Mouse (Mus musculus): ENCODE measurements around the gene Pwp1. TPM values are rescaled to one million over a fixed set of nuclear protein-coding genes. Genes with fewer than 3 reads are reported as not detected.
A peak's percentile ranks its signal among the peaks of the same experiment; 100 is the strongest.

Pwp1 gene
- polyA plus RNA-seq, 1 experiment from 2014 or later: 72.3 TPM

GRCm38 (mm10) chr10:85875812-85876211 is 46.5 kb downstream of the Pwp1 start:
- no peaks in the 10 kb centered on the region for H3K9me3 ChIP-seq (ENCODE audit: control insufficient read depth, low read length)

GRCm38 (mm10) chr10:85879886-85880486 is 50.7 kb downstream of the Pwp1 start:
- Histone ChIP-seq H3K9me3 (ENCODE audit: control insufficient read depth, low read length) (no peaks in the 10 kb centered on the region), H3K27ac (ENCODE audit: low read length) (no peak overlapping the region), H3K9ac (ENCODE audit: low read length) (no peak overlapping the region), H3K36me3 (ENCODE audit: control insufficient read depth, insufficient read depth, low read length) (peaks cover 48% of the 10 kb centered on the region), H3K27me3 (ENCODE audit: control insufficient read depth, insufficient read depth, low read depth, low read length) (no peaks in the 10 kb centered on the region), H3K4me1 (replicated peaks; ENCODE audit: control insufficient read depth, insufficient read depth, low read length) (no peaks in the 10 kb centered on the region), H3K4me2 (ENCODE audit: low read depth, low read length) (no peak overlapping the region), H3K4me3 (ENCODE audit: low read length) (no peak overlapping the region)
- ATAC-seq (ENCODE audit: low read depth): peak; percentile 60; the same call in 1 of the 2 replicates
- WGBS: 65% methylated on average over 8 of the region's 8 CpGs

More at GRCm38 (mm10) chr10:85875812-85876211, 46.5 kb downstream of the Pwp1 start:
- no peak overlapping the region for H3K27ac ChIP-seq (ENCODE audit: low read length)
- no peak for ATAC-seq (ENCODE audit: low read depth)
- WGBS: 67% methylated on average over 5 of the region's 5 CpGs
- H3K4me3 ChIP-seq (ENCODE audit: low read length): no peak overlapping the region
- H3K4me2 ChIP-seq (ENCODE audit: low read depth, low read length): no peak overlapping the region
- peaks cover 35% of the 10 kb centered on the region for H3K36me3 ChIP-seq (ENCODE audit: control insufficient read depth, insufficient read depth, low read length)
- no peak overlapping the region for H3K9ac ChIP-seq (ENCODE audit: low read length)
- peaks cover 14% of the 10 kb centered on the region for H3K4me1 ChIP-seq (replicated peaks; ENCODE audit: control insufficient read depth, insufficient read depth, low read length)
- H3K27me3 ChIP-seq (ENCODE audit: control insufficient read depth, insufficient read depth, low read depth, low read length): no peaks in the 10 kb centered on the region

- ATAC-seq (ENCODE audit: low read depth): peak; percentile 100
Measured at GRCm38 (mm10) chr10:85916498-85917309, 87.4 kb downstream of the Pwp1 start, which contains the start of gene Prdm4. Gene Prdm4 (minus strand): TSS chr10:85917142.

GRCm38 (mm10) chr10:85927676-85928445 is 98.6 kb downstream of the Pwp1 start, which contains the start of gene Ascl4:
Gene Ascl4 (plus strand): TSS chr10:85927681.
- H3K27me3 ChIP-seq (ENCODE audit: control insufficient read depth, insufficient read depth, low read depth, low read length): peaks cover 17% of the 10 kb centered on the region
- peaks cover 17% of the 10 kb centered on the region for H3K4me1 ChIP-seq (replicated peaks; ENCODE audit: control insufficient read depth, insufficient read depth, low read length)
- peak within 1 kb of the TSS; percentile 60 for H3K9ac ChIP-seq (ENCODE audit: low read length)
- H3K9me3 ChIP-seq (ENCODE audit: control insufficient read depth, low read length): no peaks in the 10 kb centered on the region
- H3K4me2 ChIP-seq (ENCODE audit: low read depth, low read length): peak within 1 kb of the TSS; percentile 96
- ATAC-seq (ENCODE audit: low read depth): 0 out of 2 replicates have a peak, but pooled peaks have one; percentile 19
- peak within 1 kb of the TSS; percentile 60 for H3K4me3 ChIP-seq (ENCODE audit: low read length)
- WGBS: 3% methylated on average over 23 of the region's 23 CpGs
- H3K27ac ChIP-seq (ENCODE audit: low read length): no peak within 1 kb of the TSS
- H3K36me3 ChIP-seq (ENCODE audit: control insufficient read depth, insufficient read depth, low read length): no peaks in the 10 kb centered on the region

More at GRCm38 (mm10) chr10:85916498-85917309, 87.4 kb downstream of the Pwp1 start, which contains the start of gene Prdm4:
- no peaks in the 10 kb centered on the region for H3K9me3 ChIP-seq (ENCODE audit: control insufficient read depth, low read length)
- peak within 1 kb of the TSS; percentile 86 for H3K27ac ChIP-seq (ENCODE audit: low read length)
- peak within 1 kb of the TSS; percentile 89 for H3K9ac ChIP-seq (ENCODE audit: low read length)
- peaks cover 9% of the 10 kb centered on the region for H3K4me1 ChIP-seq (replicated peaks; ENCODE audit: control insufficient read depth, insufficient read depth, low read length)
- no peaks in the 10 kb centered on the region for H3K27me3 ChIP-seq (ENCODE audit: control insufficient read depth, insufficient read depth, low read depth, low read length)
- peak within 1 kb of the TSS; percentile 90 for H3K4me3 ChIP-seq (ENCODE audit: low read length)
- WGBS: under 1% methylated on average over 88 of the region's 90 CpGs
- peaks cover 13% of the 10 kb centered on the region for H3K36me3 ChIP-seq (ENCODE audit: control insufficient read depth, insufficient read depth, low read length)
- peak within 1 kb of the TSS; percentile 83 for H3K4me2 ChIP-seq (ENCODE audit: low read depth, low read length)

GRCm38 (mm10) chr10:85928499-85929207 is 99.4 kb downstream of the Pwp1 start:
- Histone ChIP-seq H3K36me3 (ENCODE audit: control insufficient read depth, insufficient read depth, low read length) (no peaks in the 10 kb centered on the region), H3K4me1 (replicated peaks; ENCODE audit: control insufficient read depth, insufficient read depth, low read length) (peaks cover 17% of the 10 kb centered on the region), H3K27me3 (ENCODE audit: control insufficient read depth, insufficient read depth, low read depth, low read length) (peaks cover 17% of the 10 kb centered on the region), H3K4me3 (ENCODE audit: low read length) (peak overlapping the region; percentile 60), H3K27ac (ENCODE audit: low read length) (no peak overlapping the region), H3K9ac (ENCODE audit: low read length) (peak overlapping the region; percentile 60), H3K4me2 (ENCODE audit: low read depth, low read length) (peak overlapping the region; percentile 96), H3K9me3 (ENCODE audit: control insufficient read depth, low read length) (no peaks in the 10 kb centered on the region)
- WGBS: under 1% methylated on average over 63 of the region's 63 CpGs
- peak; percentile 83 for ATAC-seq (ENCODE audit: low read depth)

- no peaks in the 10 kb centered on the region for H3K9me3 ChIP-seq (ENCODE audit: control insufficient read depth, low read length)
- whole genome bisulfite sequencing: 42% methylated on average over 11 of the region's 11 CpGs
- peaks cover 17% of the 10 kb centered on the region for H3K4me1 ChIP-seq (replicated peaks; ENCODE audit: control insufficient read depth, insufficient read depth, low read length)
- 0 out of 2 replicates have a peak overlapping the region, but pooled peaks have one; percentile 7 for H3K9ac ChIP-seq (ENCODE audit: low read length)
- H3K4me3 ChIP-seq (ENCODE audit: low read length): peak overlapping the region; percentile 60; the same call in 1 of the 2 replicates
- peaks cover 14% of the 10 kb centered on the region for H3K27me3 ChIP-seq (ENCODE audit: control insufficient read depth, insufficient read depth, low read depth, low read length)
- H3K4me2 ChIP-seq (ENCODE audit: low read depth, low read length): peak overlapping the region; percentile 96
- H3K27ac ChIP-seq (ENCODE audit: low read length): no peak overlapping the region
- no peak for ATAC-seq (ENCODE audit: low read depth)
- no peaks in the 10 kb centered on the region for H3K36me3 ChIP-seq (ENCODE audit: control insufficient read depth, insufficient read depth, low read length)
Measured at GRCm38 (mm10) chr10:85929208-85929591, 99.9 kb downstream of the Pwp1 start.

GRCm38 (mm10) chr10:85929962-85930361 is 100.7 kb downstream of the Pwp1 start:
- WGBS: 82% methylated on average over 11 of the region's 11 CpGs
- peaks cover 17% of the 10 kb centered on the region for H3K4me1 ChIP-seq (replicated peaks; ENCODE audit: control insufficient read depth, insufficient read depth, low read length)
- no peak overlapping the region for H3K4me2 ChIP-seq (ENCODE audit: low read depth, low read length)
- H3K27ac ChIP-seq (ENCODE audit: low read length): no peak overlapping the region
- ATAC-seq (ENCODE audit: low read depth): no peak
- peaks cover 14% of the 10 kb centered on the region for H3K27me3 ChIP-seq (ENCODE audit: control insufficient read depth, insufficient read depth, low read depth, low read length)
- no peaks in the 10 kb centered on the region for H3K9me3 ChIP-seq (ENCODE audit: control insufficient read depth, low read length)
- no peak overlapping the region for H3K4me3 ChIP-seq (ENCODE audit: low read length)
- H3K9ac ChIP-seq (ENCODE audit: low read length): no peak overlapping the region
- H3K36me3 ChIP-seq (ENCODE audit: control insufficient read depth, insufficient read depth, low read length): no peaks in the 10 kb centered on the region

- Histone ChIP-seq H3K36me3 (ENCODE audit: control insufficient read depth, insufficient read depth, low read length) (peaks cover 39% of the 10 kb centered on the region), H3K27me3 (ENCODE audit: control insufficient read depth, insufficient read depth, low read depth, low read length) (no peaks in the 10 kb centered on the region), H3K4me3 (ENCODE audit: low read length) (no peak overlapping the region), H3K4me2 (ENCODE audit: low read depth, low read length) (no peak overlapping the region), H3K9ac (ENCODE audit: low read length) (no peak overlapping the region), H3K4me1 (replicated peaks; ENCODE audit: control insufficient read depth, insufficient read depth, low read length) (no peaks in the 10 kb centered on the region), H3K27ac (ENCODE audit: low read length) (no peak overlapping the region), H3K9me3 (ENCODE audit: control insufficient read depth, low read length) (peaks cover 5% of the 10 kb centered on the region)
- ATAC-seq (ENCODE audit: low read depth): no peak
- 94% methylated on average over 6 of the region's 6 CpGs for WGBS
Measured at GRCm38 (mm10) chr10:85936280-85936965, 107.1 kb downstream of the Pwp1 start.

Measured in lung, embryonic 16.5 days (tissue).